Mouse (Mus musculus) erythroblast, embryonic 14.5 days (primary cell): Measurements from ENCODE around the gene Gdpd5. TPM values are rescaled to one million over a fixed set of nuclear protein-coding genes. Genes with fewer than 3 reads are reported as not detected.

Experiments used
- H3K27me3 ChIP-seq: 2 replicates; pipeline ENCODE4 v1.6.1; 2012; ENCODE audit warnings: inconsistent platforms; ENCODE audit not compliant: control insufficient read depth
- H3K36me3 ChIP-seq: 2 replicates; pipeline ENCODE4 v1.6.1; 2012; ENCODE audit warnings: mild to moderate bottlenecking, inconsistent platforms; ENCODE audit not compliant: control insufficient read depth
- H3K4me1 ChIP-seq: 2 replicates; pipeline ENCODE4 v1.6.1; 2012; ENCODE audit warnings: inconsistent platforms; ENCODE audit not compliant: control insufficient read depth
- H3K4me3 ChIP-seq: replicated peaks from 2 replicates; pipeline ENCODE3; 2012; ENCODE audit warnings: moderate library complexity, mild to moderate bottlenecking, inconsistent platforms
- H3K9me3 ChIP-seq: 2 replicates; pipeline ENCODE4 v1.6.1; 2012; ENCODE audit warnings: low read length, inconsistent platforms, mixed read lengths; ENCODE audit not compliant: control insufficient read depth
- GATA1 ChIP-seq: IDR thresholded peaks from 2 replicates; pipeline ENCODE4 v1.6.1; 2012; ENCODE audit warnings: low read length, inconsistent platforms, mixed read lengths
- TAL1 ChIP-seq: IDR thresholded peaks from 3 replicates; pipeline ENCODE4 v1.6.1; 2012; ENCODE audit warnings: low read length, inconsistent platforms, mixed read lengths
- polyA plus RNA-seq: library from polyadenylated mRNA; stranded (reverse); fragments of >175 nt; gene quantifications from 2 replicates; pipeline ENCODE4 v1.2.3, GENCODE M21; 2012

Gdpd5 gene
- 0.03 and 0.09 TPM in 2 replicates for polyA plus RNA-seq

DNA sequence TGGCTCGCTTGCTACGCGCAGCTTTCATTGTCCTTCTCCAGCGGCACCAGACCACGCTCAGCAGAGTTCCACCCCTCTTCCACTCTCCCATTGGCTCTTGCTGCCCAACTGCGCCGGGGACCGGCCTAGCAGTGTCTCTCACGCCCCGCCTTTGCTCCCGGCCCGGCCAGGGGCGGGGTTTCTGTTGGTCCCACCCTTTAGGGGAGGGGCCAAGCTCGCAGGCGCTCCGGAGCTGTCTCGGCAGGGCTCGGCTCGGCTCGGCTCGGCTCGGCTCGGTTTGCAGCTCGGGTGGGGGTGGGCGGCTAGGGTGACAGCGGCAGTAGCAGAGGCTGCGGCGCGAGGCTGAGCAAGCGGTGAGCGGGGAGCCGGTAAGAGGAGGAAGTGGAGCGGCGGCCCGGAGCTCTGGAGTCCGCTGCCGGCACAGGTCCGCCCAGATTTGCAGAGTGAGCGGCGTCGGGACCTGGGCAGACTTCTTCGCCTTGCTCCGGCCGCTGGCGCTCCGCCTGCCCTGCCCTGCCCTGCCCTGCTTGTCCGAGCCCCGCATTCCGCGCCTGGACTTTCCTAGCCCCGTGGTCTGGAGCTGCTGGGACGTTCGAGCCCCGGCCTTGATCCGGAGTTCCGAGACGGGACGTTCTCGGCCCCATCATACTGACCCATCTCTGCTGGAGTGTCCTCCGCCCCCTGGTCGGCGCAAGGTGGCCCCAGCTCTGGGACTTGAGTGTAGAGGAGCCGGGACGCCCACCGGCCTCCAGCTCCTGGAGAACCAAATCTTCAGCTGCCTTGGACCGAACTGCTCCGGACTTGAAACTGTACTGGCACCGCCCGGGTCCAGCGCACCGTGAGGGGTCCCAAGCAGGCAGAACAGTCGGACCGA is at the start of gene Gdpd5:
Gene Gdpd5 (plus strand): TSS at position 201 of the 874 bp plus-strand sequence.
- H3K4me3 ChIP-seq, result peak within 1 kb of the TSS; percentile 63
- H3K36me3 ChIP-seq, result no peaks in the 10 kb centered on the region
- H3K27me3 ChIP-seq, result peaks cover 58% of the 10 kb centered on the region
- TF ChIP-seq TAL1 (no peak), GATA1 (no peak)
- peaks cover 23% of the 10 kb centered on the region for H3K4me1 ChIP-seq
- peaks cover 1% of the 10 kb centered on the region; the same call in 1 of the 2 replicates for H3K9me3 ChIP-seq

DNA sequence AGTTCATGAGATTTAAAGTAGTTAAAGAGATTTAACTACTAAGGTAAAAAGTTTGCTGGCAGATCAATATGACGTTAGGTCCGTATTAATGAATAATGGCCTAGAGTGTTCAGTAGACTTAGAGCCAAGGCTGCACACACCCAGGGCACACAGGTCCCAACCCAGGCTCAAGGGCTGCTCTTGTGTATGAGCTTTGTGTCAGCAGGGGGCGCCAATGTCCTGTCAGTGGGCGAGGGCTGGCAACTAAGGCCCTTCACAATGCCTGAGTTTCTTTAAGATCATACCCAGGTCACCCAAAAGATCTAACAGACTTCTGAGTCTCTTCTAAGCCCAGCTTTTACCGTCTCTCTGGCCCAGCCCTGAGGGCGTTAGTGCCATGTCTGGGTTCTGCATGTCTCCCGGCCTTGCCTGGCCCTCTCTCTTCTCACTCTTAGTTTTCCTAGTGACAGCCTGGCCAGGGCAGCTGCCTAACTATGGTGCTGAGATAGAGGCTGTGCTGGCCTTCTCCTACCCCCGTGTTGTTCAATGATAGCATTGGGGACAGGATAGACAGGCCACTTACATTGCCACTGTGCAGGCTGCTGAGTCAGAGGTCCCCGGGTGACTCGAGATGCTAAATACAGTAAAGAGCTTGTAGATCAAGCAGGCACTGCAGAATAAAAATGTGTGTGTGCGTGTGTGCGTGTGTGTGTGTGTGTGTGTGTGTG is 48.3 kb upstream of the Gdpd5 start:
- TF ChIP-seq GATA1 (no peak), TAL1 (no peak)
- H3K27me3 ChIP-seq, result no peaks in the 10 kb centered on the region
- no peak overlapping the region for H3K4me3 ChIP-seq
- H3K4me1 ChIP-seq, result no peaks in the 10 kb centered on the region
- no peaks in the 10 kb centered on the region for H3K36me3 ChIP-seq
- no peaks in the 10 kb centered on the region for H3K9me3 ChIP-seq

DNA sequence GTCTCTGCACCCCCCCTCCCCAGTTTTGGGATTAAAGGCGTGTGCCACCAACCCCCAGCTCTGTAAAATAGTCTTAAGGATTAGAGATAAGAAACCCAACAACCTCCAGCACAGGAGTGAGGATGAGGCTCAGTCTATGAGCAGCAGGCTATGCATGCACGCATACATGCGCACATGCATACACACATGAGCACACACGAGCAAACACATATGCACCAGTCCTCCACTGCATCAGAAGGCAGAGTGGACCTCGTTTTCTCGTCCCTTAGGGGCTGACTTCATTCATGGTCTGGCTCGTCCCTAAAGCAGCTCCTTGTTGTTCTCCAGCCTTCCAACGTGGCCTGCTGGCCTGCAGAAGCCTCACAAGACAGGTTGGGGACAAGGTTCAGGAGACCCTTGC is 40.5 kb upstream of the Gdpd5 start:
- TF ChIP-seq GATA1 (no peak), TAL1 (no peak)
- H3K27me3 ChIP-seq, result no peaks in the 10 kb centered on the region
- H3K9me3 ChIP-seq, result no peaks in the 10 kb centered on the region
- no peaks in the 10 kb centered on the region for H3K4me1 ChIP-seq
- H3K4me3 ChIP-seq, result no peak overlapping the region
- no peaks in the 10 kb centered on the region; the same call in 1 of the 2 replicates for H3K36me3 ChIP-seq

DNA sequence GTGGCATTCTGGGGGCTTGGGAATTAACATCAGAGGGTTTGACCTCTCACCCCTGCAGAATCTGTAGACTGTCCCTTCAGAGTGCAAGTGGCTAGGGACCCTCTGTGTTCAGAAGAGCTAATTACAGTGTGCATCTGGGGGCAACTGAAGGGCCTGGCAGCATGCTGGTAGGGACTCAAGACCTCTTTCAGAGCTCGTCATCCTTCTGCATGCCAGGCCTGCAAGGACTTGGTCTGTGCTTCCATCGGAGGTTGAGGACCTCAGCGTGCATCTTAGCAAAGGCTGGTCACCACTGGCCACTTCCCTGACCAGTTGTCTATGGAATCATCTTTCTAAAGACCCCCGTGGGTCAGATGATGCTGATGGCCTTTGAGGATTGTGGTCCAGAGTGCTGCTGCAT is 37.6 kb upstream of the Gdpd5 start:
- Histone ChIP-seq H3K4me3 (no peak overlapping the region), H3K4me1 (no peaks in the 10 kb centered on the region), H3K27me3 (no peaks in the 10 kb centered on the region), H3K36me3 (peaks cover 2% of the 10 kb centered on the region; the same call in 1 of the 2 replicates), H3K9me3 (no peaks in the 10 kb centered on the region)
- TF ChIP-seq GATA1 (no peak), TAL1 (no peak)

DNA sequence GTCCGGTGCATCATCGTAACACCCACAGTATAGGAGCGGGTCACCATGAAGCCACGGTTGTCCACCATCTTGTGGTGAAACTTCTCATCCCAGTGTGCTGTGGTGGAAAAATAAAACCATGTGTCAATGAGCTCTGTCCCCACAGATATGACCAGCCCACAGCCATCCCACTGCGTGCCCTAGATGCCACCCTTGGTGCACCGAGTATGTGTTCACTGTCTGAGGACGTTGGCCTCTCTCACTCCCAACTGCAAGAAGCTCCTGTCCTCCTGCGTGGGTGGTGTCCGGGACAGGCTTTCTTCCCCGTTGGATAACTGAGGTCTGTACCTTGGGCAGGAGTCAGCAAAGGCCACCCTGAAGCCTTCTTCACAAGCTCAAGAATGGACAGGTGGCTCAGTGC is 33.9 kb upstream of the Gdpd5 start:
- H3K36me3 ChIP-seq, result peaks cover 6% of the 10 kb centered on the region; the same call in 1 of the 2 replicates
- TF ChIP-seq GATA1, result no peak
- TF ChIP-seq TAL1, result no peak
- peaks cover 3% of the 10 kb centered on the region for H3K27me3 ChIP-seq
- no peaks in the 10 kb centered on the region for H3K9me3 ChIP-seq
- no peaks in the 10 kb centered on the region for H3K4me1 ChIP-seq
- H3K4me3 ChIP-seq, result no peak overlapping the region

DNA sequence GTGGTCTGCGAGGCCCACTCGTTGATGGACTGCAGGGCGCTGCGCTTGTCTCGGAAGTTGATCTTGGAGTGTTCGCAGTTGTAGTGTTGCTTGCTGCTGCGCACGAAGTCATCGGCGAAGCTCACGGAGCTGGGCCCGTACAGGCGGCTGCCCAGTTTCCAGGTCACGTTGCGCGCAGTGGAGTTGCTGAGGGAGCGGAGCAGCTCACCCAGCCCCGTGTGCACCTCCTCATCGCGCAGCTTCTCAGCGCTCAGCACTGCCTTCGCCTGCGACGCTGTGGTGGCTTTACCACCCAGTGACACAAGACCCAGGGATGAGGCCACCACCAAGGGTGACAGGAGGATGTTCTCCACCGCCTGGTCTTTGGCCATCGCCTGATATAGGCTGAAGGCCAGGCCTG is 32.3 kb upstream of the Gdpd5 start:
- peaks cover 19% of the 10 kb centered on the region for H3K27me3 ChIP-seq
- no peaks in the 10 kb centered on the region for H3K9me3 ChIP-seq
- peaks cover 6% of the 10 kb centered on the region; the same call in 1 of the 2 replicates for H3K36me3 ChIP-seq
- TF ChIP-seq GATA1, result no peak
- no peak for TF ChIP-seq TAL1
- H3K4me3 ChIP-seq, result no peak overlapping the region
- peaks cover 2% of the 10 kb centered on the region for H3K4me1 ChIP-seq

DNA sequence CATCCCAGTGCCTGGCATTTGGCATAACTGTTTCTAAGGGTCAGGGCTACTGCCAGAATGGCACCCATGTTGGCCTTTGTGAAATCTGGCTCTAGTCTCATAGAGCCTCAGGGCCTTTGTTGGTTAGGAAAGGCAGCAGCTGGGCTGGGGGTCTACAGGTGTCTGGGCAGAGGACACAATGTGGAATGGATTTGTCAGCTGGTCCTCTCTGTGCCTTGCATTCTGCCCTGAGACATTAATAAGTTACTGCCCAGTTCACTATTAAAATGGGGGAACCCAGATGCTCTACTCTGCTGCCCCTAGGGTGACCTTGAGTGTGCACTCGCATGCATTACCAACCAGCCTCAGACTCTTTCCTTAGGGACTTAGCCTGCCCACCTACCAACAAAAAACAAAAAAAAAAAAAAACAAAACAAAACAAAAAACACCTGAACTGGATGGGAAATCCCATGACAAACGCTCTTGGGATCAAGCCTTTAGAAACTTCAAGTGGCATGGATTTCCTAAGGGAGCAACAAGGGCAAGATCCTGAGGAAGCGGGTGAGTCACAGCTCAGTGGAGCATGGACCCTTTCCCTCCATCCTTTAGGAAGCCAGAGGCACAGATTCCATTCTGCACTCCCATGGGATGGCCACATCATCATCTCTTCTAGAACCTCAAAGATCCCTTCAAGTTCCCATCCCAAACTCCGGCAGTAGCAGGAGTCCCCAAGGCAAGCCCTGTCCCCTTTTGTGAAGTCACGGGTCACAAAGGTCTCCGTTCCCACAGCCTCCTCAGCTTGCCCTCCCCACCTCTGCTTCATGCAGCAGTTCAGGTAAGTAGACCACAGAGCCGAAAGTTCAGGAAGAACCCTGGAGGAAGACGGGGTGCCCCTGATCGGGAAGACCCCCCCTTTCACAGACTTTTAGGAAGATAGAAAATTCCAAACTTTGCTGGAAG is 31.2 kb upstream of the Gdpd5 start:
- peaks cover 6% of the 10 kb centered on the region; the same call in 1 of the 2 replicates for H3K36me3 ChIP-seq
- TF ChIP-seq GATA1 (no peak), TAL1 (no peak)
- H3K4me1 ChIP-seq, result peaks cover 2% of the 10 kb centered on the region
- H3K4me3 ChIP-seq, result no peak overlapping the region
- no peaks in the 10 kb centered on the region for H3K9me3 ChIP-seq
- H3K27me3 ChIP-seq, result peaks cover 21% of the 10 kb centered on the region

DNA sequence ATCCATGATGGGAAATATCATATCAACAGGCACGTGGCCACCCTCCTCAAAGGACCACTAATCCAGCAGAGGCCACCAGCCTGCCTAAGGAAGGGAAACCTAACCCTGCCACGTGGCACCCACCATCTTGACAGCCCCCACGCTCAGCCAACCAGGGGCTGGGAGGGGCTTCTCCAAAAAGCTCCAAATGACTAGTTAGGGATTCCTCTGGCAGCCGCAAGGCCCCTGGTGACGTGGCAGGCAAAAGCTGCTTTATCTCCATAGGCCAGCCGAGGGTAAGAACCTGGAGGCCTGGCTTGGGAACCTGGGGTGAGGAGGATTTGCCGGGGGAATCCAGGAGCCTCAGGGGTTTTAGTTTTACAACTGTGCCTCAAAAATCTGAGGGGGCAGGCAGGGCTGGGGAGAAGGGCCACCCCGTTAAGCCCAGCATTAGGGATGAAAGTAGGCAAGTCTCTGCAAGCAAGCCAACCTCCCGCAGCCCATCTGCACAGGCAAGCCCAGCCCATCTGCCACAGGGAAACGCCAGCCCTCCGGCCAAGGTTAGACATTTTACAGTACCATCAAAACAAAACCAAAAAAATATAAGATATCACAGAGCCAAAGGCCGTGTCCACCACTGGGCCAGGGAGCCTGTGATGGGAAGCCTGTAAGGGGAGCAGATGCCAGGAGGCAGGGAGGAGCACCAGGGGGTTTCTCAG is 30.0 kb upstream of the Gdpd5 start:
- peaks cover 2% of the 10 kb centered on the region for H3K4me1 ChIP-seq
- peak overlapping the region; percentile 29 for H3K4me3 ChIP-seq
- H3K36me3 ChIP-seq, result peaks cover 4% of the 10 kb centered on the region; the same call in 1 of the 2 replicates
- H3K27me3 ChIP-seq, result peaks cover 21% of the 10 kb centered on the region
- TF ChIP-seq GATA1, result no peak
- no peaks in the 10 kb centered on the region for H3K9me3 ChIP-seq
